Mouse (Mus musculus): ENCODE measurements around the gene Arfgef3.

GRCm38 (mm10) chr10:18547381-18547780, 196.4 kb downstream of the Arfgef3 start:
- TF ChIP-seq CTCF (IDR thresholded peaks at IDR 0.05; ENCODE audit: borderline replicate concordance, insufficient read depth, low read length) (no peak), POLR2A (IDR thresholded peaks at IDR 0.05; ENCODE audit: low read depth, low read length) (no peak)
